Mouse (Mus musculus): ENCODE measurements around the gene Mta2. TPM values are rescaled to one million over a fixed set of nuclear protein-coding genes. Genes with fewer than 3 reads are reported as not detected.

Gene Mta2
- polyA plus RNA-seq, 1 experiment from 2014 or later: 83.6 TPM

GRCm38 (mm10) chr19:8988346-8989065 lies 46.8 kb downstream of the Mta2 start:
- no peak for ATAC-seq (ENCODE audit: extremely low read depth, insufficient number of reproducible peaks, low FRiP score, low TSS enrichment)
- peak overlapping the region; percentile 90 for H3K9ac ChIP-seq
- H3K27me3 ChIP-seq (replicated peaks): no peaks in the 10 kb centered on the region
- H3K9me3 ChIP-seq: no peaks in the 10 kb centered on the region
- 22% methylated on average over 15 of the region's 15 CpGs for WGBS
- H3K4me3 ChIP-seq: peak overlapping the region; percentile 71
- H3K4me1 ChIP-seq: peaks cover 85% of the 10 kb centered on the region
- no peaks in the 10 kb centered on the region for H3K36me3 ChIP-seq
- H3K4me2 ChIP-seq: peak overlapping the region; percentile 71
- H3K27ac ChIP-seq (replicated peaks): peak overlapping the region; percentile 93

GRCm38 (mm10) chr19:8989066-8989566 lies 47.4 kb downstream of the Mta2 start, which contains the start of gene Ahnak:
Gene Ahnak, plus strand, starts transcription at chr19:8989284.
- under 1% methylated on average over 39 of the region's 42 CpGs for WGBS
- Histone ChIP-seq H3K9ac (peak within 1 kb of the TSS; percentile 90), H3K27ac (replicated peaks) (peak within 1 kb of the TSS; percentile 93), H3K27me3 (replicated peaks) (no peaks in the 10 kb centered on the region), H3K4me1 (peaks cover 85% of the 10 kb centered on the region), H3K4me3 (peak within 1 kb of the TSS; percentile 71), H3K36me3 (no peaks in the 10 kb centered on the region), H3K9me3 (no peaks in the 10 kb centered on the region), H3K4me2 (peak within 1 kb of the TSS; percentile 71)
- ATAC-seq (ENCODE audit: extremely low read depth, insufficient number of reproducible peaks, low FRiP score, low TSS enrichment): peak; percentile 16; the same call in 1 of the 2 replicates

- 1% methylated on average over 52 of the region's 53 CpGs for WGBS
- ATAC-seq (ENCODE audit: extremely low read depth, insufficient number of reproducible peaks, low FRiP score, low TSS enrichment): peak; percentile 72
- Histone ChIP-seq H3K27me3 (replicated peaks) (no peaks in the 10 kb centered on the region), H3K4me1 (peaks cover 85% of the 10 kb centered on the region), H3K27ac (replicated peaks) (peak overlapping the region; percentile 93), H3K9me3 (no peaks in the 10 kb centered on the region), H3K4me2 (peak overlapping the region; percentile 71), H3K4me3 (peak overlapping the region; percentile 71), H3K36me3 (no peaks in the 10 kb centered on the region), H3K9ac (peak overlapping the region; percentile 90)
These were observed 48.1 kb downstream of the Mta2 start for GRCm38 (mm10) chr19:8989567-8990431.

- WGBS: 9% methylated on average over 15 of the region's 15 CpGs
- H3K27ac ChIP-seq (replicated peaks): peak overlapping the region; percentile 93
- no peaks in the 10 kb centered on the region for H3K9me3 ChIP-seq
- peaks cover 85% of the 10 kb centered on the region for H3K4me1 ChIP-seq
- peak overlapping the region; percentile 90 for H3K9ac ChIP-seq
- peak overlapping the region; percentile 71 for H3K4me3 ChIP-seq
- ATAC-seq (ENCODE audit: extremely low read depth, insufficient number of reproducible peaks, low FRiP score, low TSS enrichment): peak; percentile 49
- no peaks in the 10 kb centered on the region for H3K27me3 ChIP-seq (replicated peaks)
- H3K36me3 ChIP-seq: no peaks in the 10 kb centered on the region
- H3K4me2 ChIP-seq: peak overlapping the region; percentile 71
These were observed 48.9 kb downstream of the Mta2 start for GRCm38 (mm10) chr19:8990432-8991102.

GRCm38 (mm10) chr19:8991245-8991870 lies 49.7 kb downstream of the Mta2 start:
- Histone ChIP-seq H3K9me3 (no peaks in the 10 kb centered on the region), H3K27ac (replicated peaks) (peak overlapping the region; percentile 93), H3K9ac (peak overlapping the region; percentile 90), H3K27me3 (replicated peaks) (no peaks in the 10 kb centered on the region), H3K36me3 (no peaks in the 10 kb centered on the region), H3K4me2 (peak overlapping the region; percentile 71), H3K4me3 (peak overlapping the region; percentile 71), H3K4me1 (peaks cover 84% of the 10 kb centered on the region)
- no peak for ATAC-seq (ENCODE audit: extremely low read depth, insufficient number of reproducible peaks, low FRiP score, low TSS enrichment)
- WGBS: 43% methylated on average over 4 of the region's 4 CpGs

GRCm38 (mm10) chr19:8991871-8992735 lies 50.4 kb downstream of the Mta2 start:
- H3K4me3 ChIP-seq: peak overlapping the region; percentile 71
- no peaks in the 10 kb centered on the region for H3K27me3 ChIP-seq (replicated peaks)
- peak overlapping the region; percentile 71 for H3K4me2 ChIP-seq
- peak overlapping the region; percentile 93 for H3K27ac ChIP-seq (replicated peaks)
- whole genome bisulfite sequencing: 61% methylated on average over 13 of the region's 13 CpGs
- H3K4me1 ChIP-seq: peaks cover 85% of the 10 kb centered on the region
- H3K36me3 ChIP-seq: no peaks in the 10 kb centered on the region
- peak overlapping the region; percentile 90 for H3K9ac ChIP-seq
- no peaks in the 10 kb centered on the region for H3K9me3 ChIP-seq
- no peak for ATAC-seq (ENCODE audit: extremely low read depth, insufficient number of reproducible peaks, low FRiP score, low TSS enrichment)

GRCm38 (mm10) chr19:8992769-8993624 lies 51.3 kb downstream of the Mta2 start:
- Histone ChIP-seq H3K27ac (replicated peaks) (peak overlapping the region; percentile 93), H3K27me3 (replicated peaks) (no peaks in the 10 kb centered on the region), H3K4me3 (peak overlapping the region; percentile 71), H3K4me2 (peak overlapping the region; percentile 71), H3K36me3 (no peaks in the 10 kb centered on the region), H3K9ac (peak overlapping the region; percentile 90), H3K4me1 (peaks cover 86% of the 10 kb centered on the region), H3K9me3 (no peaks in the 10 kb centered on the region)
- 30% methylated on average over 12 of the region's 12 CpGs for WGBS
- no peak for ATAC-seq (ENCODE audit: extremely low read depth, insufficient number of reproducible peaks, low FRiP score, low TSS enrichment)

GRCm38 (mm10) chr19:8993625-8993912 lies 51.9 kb downstream of the Mta2 start:
- Histone ChIP-seq H3K9me3 (no peaks in the 10 kb centered on the region), H3K4me1 (peaks cover 86% of the 10 kb centered on the region), H3K27me3 (replicated peaks) (no peaks in the 10 kb centered on the region), H3K4me2 (peak overlapping the region; percentile 71; the same call in 1 of the 2 replicates), H3K4me3 (no peak overlapping the region), H3K9ac (peak overlapping the region; percentile 90), H3K36me3 (no peaks in the 10 kb centered on the region), H3K27ac (replicated peaks) (peak overlapping the region; percentile 93; the same call in 1 of the 2 replicates)
- ATAC-seq (ENCODE audit: extremely low read depth, insufficient number of reproducible peaks, low FRiP score, low TSS enrichment): no peak
- 59% methylated on average over 2 of the region's 2 CpGs for WGBS

GRCm38 (mm10) chr19:8994813-8995607 lies 53.3 kb downstream of the Mta2 start:
- no peak for ATAC-seq (ENCODE audit: extremely low read depth, insufficient number of reproducible peaks, low FRiP score, low TSS enrichment)
- Histone ChIP-seq H3K27ac (replicated peaks) (no peak overlapping the region), H3K36me3 (peaks cover 11% of the 10 kb centered on the region), H3K4me3 (no peak overlapping the region), H3K4me1 (peaks cover 89% of the 10 kb centered on the region), H3K4me2 (no peak overlapping the region), H3K9me3 (no peaks in the 10 kb centered on the region), H3K27me3 (replicated peaks) (no peaks in the 10 kb centered on the region), H3K9ac (peak overlapping the region; percentile 38; the same call in 1 of the 2 replicates)
- WGBS: 62% methylated on average over 10 of the region's 10 CpGs
